Mouse (Mus musculus) hindbrain, embryonic 15.5 days (tissue): ENCODE measurements at regions not wholly inside any gene's neighbourhood (a gene's known extent, or its start where the extent isn't known, plus 50 kb on each side); places are given as distances from the start of the nearest gene placed in this dataset.

Source experiments
- ATAC-seq: fragments of 200-750 bp; cut with Nextera tagmentation; 2 replicates; pipeline ENCODE4 v1.8.0; 2017; ENCODE audit warnings: low read depth, moderate number of reproducible peaks, moderate TSS enrichment; ENCODE audit not compliant: low FRiP score
- H3K27ac ChIP-seq: fragments of 300-500 bp; sonication (generic); replicated peaks from 2 replicates; pipeline ENCODE4 v1.5.1; 2015; ENCODE audit warnings: mild to moderate bottlenecking, inconsistent platforms
- H3K27me3 ChIP-seq: fragments of 300-500 bp; sonication (generic); 2 replicates; pipeline ENCODE4 v1.6.1; 2015; ENCODE audit warnings: control low read depth, inconsistent platforms
- H3K36me3 ChIP-seq: fragments of 300-500 bp; sonication (generic); 2 replicates; pipeline ENCODE4 v1.6.1; 2015; ENCODE audit warnings: control low read depth, inconsistent platforms
- H3K4me1 ChIP-seq: fragments of 300-500 bp; sonication (generic); replicated peaks from 2 replicates; pipeline ENCODE4 v1.6.1; 2015; ENCODE audit warnings: control low read depth, inconsistent platforms
- H3K4me2 ChIP-seq: fragments of 300-500 bp; sonication (generic); 2 replicates; pipeline ENCODE4 v1.6.1; 2015; ENCODE audit warnings: moderate library complexity, mild to moderate bottlenecking, inconsistent platforms
- H3K4me3 ChIP-seq: fragments of 300-500 bp; sonication (generic); 2 replicates; pipeline ENCODE4 v1.5.1; 2015; ENCODE audit warnings: mild to moderate bottlenecking, inconsistent platforms
- H3K9ac ChIP-seq: fragments of 300-500 bp; sonication (generic); 2 replicates; pipeline ENCODE4 v1.6.1; 2015; ENCODE audit warnings: inconsistent platforms
- H3K9me3 ChIP-seq: fragments of 300-500 bp; sonication (generic); 2 replicates; pipeline ENCODE4 v1.6.1; 2016; ENCODE audit warnings: control low read depth, inconsistent platforms
- WGBS: fragments of 180-500 bp; shearing (Covaris S2); methylation state at CpG from one replicate; pipeline ENCODE4 v1.1.7; 2015; 5-methylcytosine and 5-hydroxymethylcytosine counted together

DNA sequence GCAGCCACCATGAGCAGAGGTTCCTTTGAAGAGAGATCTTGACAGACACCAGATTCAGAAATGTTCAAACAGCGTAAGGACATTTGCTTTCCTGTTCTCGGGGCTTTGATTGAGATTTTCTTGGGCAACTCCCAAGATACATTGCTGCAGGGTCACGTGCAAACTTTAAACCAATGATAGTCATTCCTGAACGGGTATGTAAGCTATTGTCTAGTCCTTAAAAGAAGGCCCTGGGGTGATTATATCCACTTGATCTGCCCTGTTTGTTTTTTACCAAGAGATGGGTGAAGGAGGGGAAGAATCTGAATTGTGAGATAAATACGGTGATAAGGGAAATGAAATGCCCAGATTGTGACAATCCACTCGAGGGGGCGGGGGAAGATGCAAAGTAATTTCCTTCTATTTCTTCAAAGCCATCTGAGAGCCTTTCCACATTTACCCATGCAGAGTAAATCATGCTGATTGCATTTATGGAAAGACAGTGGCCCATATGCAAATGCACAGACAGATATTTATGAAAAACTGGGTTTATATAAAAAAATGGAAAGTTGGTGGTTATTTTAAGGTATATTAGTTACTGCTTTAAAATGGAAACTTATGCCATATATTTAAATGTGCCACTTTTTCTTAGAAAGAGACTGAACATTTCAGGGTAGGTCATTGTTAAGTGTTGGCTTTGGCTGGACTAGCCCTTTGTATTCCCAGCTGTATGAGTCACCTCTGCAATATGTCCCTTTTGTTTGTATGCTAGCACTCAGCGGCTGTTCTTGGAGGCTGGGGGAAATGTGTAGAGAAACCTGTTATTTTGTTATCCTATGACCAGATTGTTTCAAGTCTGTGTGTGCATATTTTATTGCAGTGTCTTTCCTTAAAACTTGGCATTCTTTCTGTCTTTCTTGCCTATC is 142.7 kb upstream of the Igbp1b start:
- no peaks in the 10 kb centered on the region for H3K4me1 ChIP-seq
- H3K27ac ChIP-seq = no peak overlapping the region
- ATAC-seq = no peak
- 73% methylated on average over 8 of the region's 8 CpGs for WGBS
- H3K4me3 ChIP-seq = no peak overlapping the region
- no peak overlapping the region for H3K4me2 ChIP-seq
- no peak overlapping the region for H3K9ac ChIP-seq
- no peaks in the 10 kb centered on the region for H3K27me3 ChIP-seq
- no peaks in the 10 kb centered on the region for H3K9me3 ChIP-seq
- H3K36me3 ChIP-seq = no peaks in the 10 kb centered on the region

DNA sequence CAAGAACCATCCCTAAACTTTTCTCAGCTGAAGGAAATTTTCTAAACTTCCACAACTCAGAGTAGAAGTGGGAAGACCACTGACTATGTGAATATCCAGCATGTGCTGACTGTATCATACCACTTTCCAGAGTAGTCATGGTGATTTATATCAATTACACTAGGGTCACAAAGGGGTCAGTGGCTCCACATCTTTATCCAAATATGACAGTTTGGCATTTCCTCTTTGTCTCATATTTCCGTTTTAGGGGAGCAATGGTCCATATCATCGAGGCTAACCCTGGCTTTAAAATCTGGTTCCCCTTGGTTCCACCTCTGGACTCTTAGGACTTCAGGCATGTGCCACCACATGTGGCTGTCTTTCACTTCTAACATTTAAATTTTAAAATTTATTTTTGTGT is 136.4 kb upstream of the Igbp1b start:
- ATAC-seq = no peak
- 82% methylated on average over 2 of the region's 2 CpGs for WGBS
- H3K9ac ChIP-seq = no peak overlapping the region
- H3K4me3 ChIP-seq = no peak overlapping the region
- H3K27me3 ChIP-seq = no peaks in the 10 kb centered on the region
- H3K4me2 ChIP-seq = no peak overlapping the region
- H3K36me3 ChIP-seq = no peaks in the 10 kb centered on the region
- no peak overlapping the region for H3K27ac ChIP-seq
- no peaks in the 10 kb centered on the region for H3K9me3 ChIP-seq
- no peaks in the 10 kb centered on the region for H3K4me1 ChIP-seq

DNA sequence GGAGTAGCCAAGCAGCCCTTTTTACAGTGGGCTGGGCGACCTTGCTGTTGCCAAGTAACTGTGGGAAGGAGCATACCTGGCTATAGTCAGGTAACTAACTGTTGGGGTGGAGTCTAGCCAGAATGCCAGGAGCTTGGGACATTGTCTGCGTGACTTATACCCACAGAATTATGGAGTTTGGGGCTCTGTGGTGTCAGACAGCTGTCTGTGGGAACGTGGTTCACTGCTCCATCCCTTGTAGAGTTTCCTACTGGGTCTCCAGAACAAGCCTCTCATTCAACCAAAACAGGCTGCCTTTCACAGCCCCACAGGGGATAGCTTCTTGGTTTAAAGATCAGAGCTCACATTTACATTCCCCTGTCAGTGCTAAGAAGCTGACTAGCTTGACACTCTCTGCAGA is 134.5 kb upstream of the Igbp1b start:
- H3K27me3 ChIP-seq = no peaks in the 10 kb centered on the region
- ATAC-seq = no peak
- H3K9ac ChIP-seq = no peak overlapping the region
- no peaks in the 10 kb centered on the region for H3K9me3 ChIP-seq
- no peak overlapping the region for H3K4me3 ChIP-seq
- 56% methylated on average over 3 of the region's 3 CpGs for whole genome bisulfite sequencing
- no peaks in the 10 kb centered on the region for H3K36me3 ChIP-seq
- no peak overlapping the region for H3K4me2 ChIP-seq
- no peaks in the 10 kb centered on the region for H3K4me1 ChIP-seq
- H3K27ac ChIP-seq = no peak overlapping the region

DNA sequence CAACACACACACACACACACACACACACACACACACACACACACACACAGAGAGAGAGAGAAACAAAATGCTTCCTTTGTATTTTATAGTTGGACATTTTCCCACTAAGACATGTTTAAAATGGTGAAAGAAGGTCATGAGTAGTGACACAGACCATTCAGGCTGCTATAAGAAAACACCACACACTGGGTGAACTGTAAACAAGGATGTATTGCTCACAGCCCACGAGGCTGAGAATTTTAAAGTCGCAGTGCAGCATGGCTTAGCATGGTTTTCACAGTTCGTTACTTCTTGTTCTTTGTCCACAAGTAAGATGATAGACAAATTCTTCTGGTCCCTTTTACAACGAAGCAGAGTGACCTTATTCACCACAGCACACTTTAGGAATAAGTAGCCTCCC is 124.6 kb upstream of the Igbp1b start:
- H3K36me3 ChIP-seq = no peaks in the 10 kb centered on the region
- no peak overlapping the region for H3K4me2 ChIP-seq
- H3K4me1 ChIP-seq = no peaks in the 10 kb centered on the region
- H3K27ac ChIP-seq = no peak overlapping the region
- no peaks in the 10 kb centered on the region for H3K27me3 ChIP-seq
- no peak overlapping the region for H3K4me3 ChIP-seq
- no peaks in the 10 kb centered on the region for H3K9me3 ChIP-seq
- WGBS = 43% methylated on average over 4 of the region's 4 CpGs
- ATAC-seq = no peak
- H3K9ac ChIP-seq = no peak overlapping the region

DNA sequence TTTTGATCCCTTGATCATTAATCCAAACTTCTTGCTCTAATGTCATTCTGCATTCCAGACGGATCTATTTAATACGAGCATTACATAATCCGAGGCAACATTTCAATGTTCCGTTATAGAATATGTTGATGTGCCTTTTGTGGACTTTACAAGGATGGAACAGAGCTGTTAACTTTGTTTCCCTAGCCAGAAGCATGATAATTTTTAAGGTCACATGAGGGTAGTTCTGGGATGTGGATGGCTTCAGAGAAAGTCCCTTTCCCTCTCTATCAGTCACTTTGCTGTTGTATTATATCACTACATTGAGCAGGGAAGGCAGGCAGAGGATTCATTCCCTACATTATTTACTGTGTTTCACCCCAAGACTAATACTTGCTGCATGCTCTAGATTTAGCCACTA is 124.1 kb upstream of the Igbp1b start:
- 81% methylated on average over 4 of the region's 4 CpGs for WGBS
- H3K4me1 ChIP-seq = no peaks in the 10 kb centered on the region
- no peak for ATAC-seq

DNA sequence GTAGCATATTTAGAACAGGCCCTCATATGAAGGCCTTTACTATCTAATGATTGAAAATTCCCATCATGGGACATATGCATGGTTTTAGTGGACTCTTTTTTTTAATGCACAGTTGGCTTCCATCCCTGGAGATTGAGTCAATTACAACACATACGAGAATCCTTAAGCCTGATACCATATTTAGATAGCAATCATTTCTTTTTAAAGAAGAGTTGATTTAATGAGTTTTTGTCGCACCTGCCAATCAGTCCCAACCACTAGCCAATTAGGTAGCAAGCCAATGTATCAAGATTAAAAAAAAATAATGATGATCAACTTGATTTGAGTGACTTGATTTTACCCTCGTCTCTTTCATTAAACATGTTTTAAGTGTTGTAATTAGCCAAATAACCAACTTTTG is 103.6 kb upstream of the Igbp1b start:
- no peak for ATAC-seq
- no peaks in the 10 kb centered on the region for H3K27me3 ChIP-seq
- no peaks in the 10 kb centered on the region for H3K36me3 ChIP-seq
- H3K4me1 ChIP-seq = no peaks in the 10 kb centered on the region
- H3K4me2 ChIP-seq = no peak overlapping the region
- H3K9ac ChIP-seq = no peak overlapping the region
- 72% methylated on average over 3 of the region's 3 CpGs for WGBS
- no peak overlapping the region for H3K27ac ChIP-seq
- H3K9me3 ChIP-seq = no peaks in the 10 kb centered on the region
- no peak overlapping the region for H3K4me3 ChIP-seq

More for the DNA sequence above, 124.1 kb upstream of the Igbp1b start:
- Histone ChIP-seq H3K27me3 (no peaks in the 10 kb centered on the region), H3K4me3 (no peak overlapping the region), H3K36me3 (no peaks in the 10 kb centered on the region), H3K9me3 (no peaks in the 10 kb centered on the region), H3K9ac (no peak overlapping the region), H3K4me2 (no peak overlapping the region), H3K27ac (no peak overlapping the region)

DNA sequence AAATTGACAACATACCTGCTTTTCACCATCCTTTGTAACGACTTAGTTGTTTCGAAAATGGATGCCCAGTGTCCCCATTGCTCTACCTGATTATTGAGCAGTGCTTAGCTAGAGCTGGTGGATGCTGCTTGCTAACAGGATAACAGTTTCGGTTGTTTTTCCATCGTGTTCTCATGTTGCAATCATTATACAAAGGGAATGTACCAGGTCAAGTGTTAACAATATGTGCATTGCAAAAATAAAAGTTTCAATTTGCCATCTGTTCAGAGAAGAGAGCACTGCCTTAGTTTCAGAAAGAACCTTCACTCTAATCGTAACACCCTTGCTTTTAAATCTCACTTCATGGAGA is 96.6 kb upstream of the Igbp1b start:
- ATAC-seq = no peak
- Histone ChIP-seq H3K4me3 (no peak overlapping the region), H3K27me3 (no peaks in the 10 kb centered on the region), H3K4me1 (no peaks in the 10 kb centered on the region), H3K4me2 (no peak overlapping the region), H3K27ac (no peak overlapping the region), H3K9me3 (no peaks in the 10 kb centered on the region), H3K9ac (no peak overlapping the region), H3K36me3 (no peaks in the 10 kb centered on the region)
- 60% methylated on average over 5 of the region's 5 CpGs for WGBS

DNA sequence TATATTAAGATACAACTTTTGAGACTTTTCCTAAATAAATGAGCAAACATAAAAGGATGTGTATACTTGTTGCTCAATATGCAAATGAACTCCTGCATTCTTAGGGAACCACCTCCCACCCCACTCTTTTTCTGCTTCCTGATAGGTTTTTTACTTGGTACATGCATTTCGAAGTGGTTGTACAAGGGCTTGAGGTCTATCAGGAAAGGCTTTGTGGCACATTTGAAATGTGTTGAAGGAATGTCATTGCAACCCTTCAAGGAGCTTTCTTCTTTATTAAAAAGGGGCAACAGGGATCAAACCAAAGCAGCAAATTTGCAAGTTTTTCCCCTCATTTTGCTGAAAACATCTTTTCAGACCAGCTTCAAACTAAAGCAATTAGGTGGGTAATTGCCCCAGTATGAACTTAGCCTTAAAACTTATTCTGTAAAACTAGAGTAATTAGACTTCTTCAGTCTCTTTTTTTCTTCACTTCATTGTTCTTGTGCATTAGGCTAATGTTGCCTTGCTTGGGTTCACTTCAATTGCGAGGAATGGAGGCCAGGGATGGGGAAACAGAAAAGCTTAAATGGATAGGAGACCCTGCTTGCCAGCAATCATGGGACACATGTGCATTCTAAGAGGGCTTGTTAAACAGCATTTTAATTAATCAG is 96.1 kb upstream of the Igbp1b start:
- Histone ChIP-seq H3K9me3 (no peaks in the 10 kb centered on the region), H3K4me1 (no peaks in the 10 kb centered on the region), H3K4me3 (no peak overlapping the region), H3K9ac (no peak overlapping the region), H3K4me2 (no peak overlapping the region), H3K27ac (no peak overlapping the region), H3K36me3 (no peaks in the 10 kb centered on the region), H3K27me3 (no peaks in the 10 kb centered on the region)
- ATAC-seq = no peak
- WGBS = 40% methylated on average over 2 of the region's 2 CpGs

DNA sequence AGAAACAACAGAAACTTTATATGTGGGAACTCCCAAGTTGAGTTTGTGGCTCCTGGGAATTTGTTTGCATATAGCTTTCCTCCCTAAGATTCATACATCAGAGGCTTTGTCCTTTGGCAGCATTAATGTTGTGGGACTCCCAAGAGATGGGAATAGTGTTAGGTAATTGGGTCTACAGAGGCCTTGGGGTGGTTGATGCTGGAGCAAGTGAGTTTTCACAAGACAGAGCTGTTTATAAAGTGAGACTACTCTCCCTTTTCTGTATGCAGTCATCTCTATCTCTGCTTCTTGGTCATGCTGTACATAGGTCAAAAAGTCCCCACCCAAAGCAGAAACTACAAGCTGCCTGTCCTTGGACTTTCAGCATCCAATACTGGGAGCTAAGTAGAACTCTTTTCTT is 59.4 kb upstream of the Igbp1b start:
- Histone ChIP-seq H3K27me3 (no peaks in the 10 kb centered on the region), H3K4me2 (no peak overlapping the region), H3K4me3 (no peak overlapping the region), H3K36me3 (no peaks in the 10 kb centered on the region), H3K4me1 (no peaks in the 10 kb centered on the region), H3K9me3 (no peaks in the 10 kb centered on the region), H3K9ac (no peak overlapping the region), H3K27ac (no peak overlapping the region)
- ATAC-seq = no peak
